Mouse (Mus musculus): ENCODE data around the gene Itgb2l.

The Itgb2l gene

DNA sequence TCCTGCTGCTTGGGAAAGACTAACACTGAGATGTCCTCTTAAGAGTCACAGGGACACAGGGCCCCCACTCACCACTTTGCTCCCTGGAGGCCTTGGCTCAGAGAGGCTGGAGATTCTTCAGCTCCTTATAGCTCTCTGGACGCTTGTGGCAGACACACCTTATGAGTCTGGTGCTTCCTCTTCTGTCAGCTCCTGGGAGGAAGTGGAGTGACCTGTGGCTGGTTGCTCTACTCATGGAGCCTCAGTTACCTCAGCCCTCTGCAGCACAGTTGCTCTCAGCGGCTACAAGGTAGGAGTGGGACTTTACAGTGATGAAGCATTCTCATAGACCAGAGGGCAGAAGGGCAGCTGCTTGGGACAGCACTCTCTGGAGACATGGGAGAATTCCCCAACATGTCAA, at the start of gene Itgb2l:
TSS of gene Itgb2l (minus strand) at position 152 of the 400 bp plus-strand sequence.
- Histone ChIP-seq H3K36me3 (ENCODE audit: control insufficient read depth, insufficient read depth, low read length, poor library complexity, severe bottlenecking) (no peaks in the 10 kb centered on the region), H3K27me3 (ENCODE audit: control insufficient read depth, insufficient read depth, low read length, poor library complexity, severe bottlenecking) (no peaks in the 10 kb centered on the region; the same call in 1 of the 2 replicates)
- DNase-seq (ENCODE audit: low read depth, low spot score), result no peak

GRCm38 (mm10) chr16:96491530-96491929, 48.1 kb upstream of the Itgb2l start:
- Histone ChIP-seq H3K27me3 (ENCODE audit: control insufficient read depth, insufficient read depth, low read length, poor library complexity, severe bottlenecking) (no peaks in the 10 kb centered on the region), H3K36me3 (ENCODE audit: control insufficient read depth, insufficient read depth, low read length, poor library complexity, severe bottlenecking) (no peaks in the 10 kb centered on the region)
- DNase-seq (ENCODE audit: low read depth, low spot score), result no peak

DNA sequence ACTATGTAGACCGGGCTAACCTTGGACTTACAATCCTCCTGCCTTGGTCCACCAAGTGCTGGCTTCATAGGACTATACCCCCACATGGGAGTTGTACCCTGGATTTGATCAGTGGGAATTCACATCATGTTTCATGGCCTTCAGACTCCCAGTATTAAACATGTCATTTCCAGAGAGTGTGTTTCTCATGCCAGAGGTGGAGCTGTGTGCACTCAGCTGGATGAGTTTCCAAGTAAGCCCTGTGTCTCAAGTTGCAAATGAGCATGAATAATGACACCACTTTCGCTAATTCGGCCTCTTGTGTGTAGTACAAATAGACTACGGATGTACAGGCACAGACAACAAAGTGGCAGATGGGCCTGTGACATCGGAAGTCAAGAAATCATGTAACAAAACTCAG, 44.6 kb upstream of the Itgb2l start:
- DNase-seq (ENCODE audit: low read depth, low spot score), result no peak
- Histone ChIP-seq H3K27me3 (ENCODE audit: control insufficient read depth, insufficient read depth, low read length, poor library complexity, severe bottlenecking) (no peaks in the 10 kb centered on the region), H3K36me3 (ENCODE audit: control insufficient read depth, insufficient read depth, low read length, poor library complexity, severe bottlenecking) (no peaks in the 10 kb centered on the region)

- no peaks in the 10 kb centered on the region for H3K36me3 ChIP-seq (ENCODE audit: control insufficient read depth, insufficient read depth, low read length, poor library complexity, severe bottlenecking)
- DNase-seq (ENCODE audit: low read depth, low spot score), result no peak
- H3K27me3 ChIP-seq (ENCODE audit: control insufficient read depth, insufficient read depth, low read length, poor library complexity, severe bottlenecking), result no peaks in the 10 kb centered on the region
Observed at GRCm38 (mm10) chr16:96487007-96487684, 43.7 kb upstream of the Itgb2l start.

GRCm38 (mm10) chr16:96481791-96482190, 38.4 kb upstream of the Itgb2l start:
- DNase-seq (ENCODE audit: low read depth, low spot score), result no peak
- Histone ChIP-seq H3K36me3 (ENCODE audit: control insufficient read depth, insufficient read depth, low read length, poor library complexity, severe bottlenecking) (no peaks in the 10 kb centered on the region), H3K27me3 (ENCODE audit: control insufficient read depth, insufficient read depth, low read length, poor library complexity, severe bottlenecking) (no peaks in the 10 kb centered on the region)

GRCm38 (mm10) chr16:96474185-96474584, 30.8 kb upstream of the Itgb2l start:
- Histone ChIP-seq H3K36me3 (ENCODE audit: control insufficient read depth, insufficient read depth, low read length, poor library complexity, severe bottlenecking) (no peaks in the 10 kb centered on the region), H3K27me3 (ENCODE audit: control insufficient read depth, insufficient read depth, low read length, poor library complexity, severe bottlenecking) (no peaks in the 10 kb centered on the region)
- DNase-seq (ENCODE audit: low read depth, low spot score), result no peak

- no peaks in the 10 kb centered on the region for H3K27me3 ChIP-seq (ENCODE audit: control insufficient read depth, insufficient read depth, low read length, poor library complexity, severe bottlenecking)
- no peak for DNase-seq (ENCODE audit: low read depth, low spot score)
- no peaks in the 10 kb centered on the region for H3K36me3 ChIP-seq (ENCODE audit: control insufficient read depth, insufficient read depth, low read length, poor library complexity, severe bottlenecking)
Observed at GRCm38 (mm10) chr16:96472816-96473215, 29.4 kb upstream of the Itgb2l start.

- no peak for DNase-seq (ENCODE audit: low read depth, low spot score)
- no peaks in the 10 kb centered on the region for H3K36me3 ChIP-seq (ENCODE audit: control insufficient read depth, insufficient read depth, low read length, poor library complexity, severe bottlenecking)
- no peaks in the 10 kb centered on the region for H3K27me3 ChIP-seq (ENCODE audit: control insufficient read depth, insufficient read depth, low read length, poor library complexity, severe bottlenecking)
Observed at GRCm38 (mm10) chr16:96472361-96472760, 28.9 kb upstream of the Itgb2l start.

DNA sequence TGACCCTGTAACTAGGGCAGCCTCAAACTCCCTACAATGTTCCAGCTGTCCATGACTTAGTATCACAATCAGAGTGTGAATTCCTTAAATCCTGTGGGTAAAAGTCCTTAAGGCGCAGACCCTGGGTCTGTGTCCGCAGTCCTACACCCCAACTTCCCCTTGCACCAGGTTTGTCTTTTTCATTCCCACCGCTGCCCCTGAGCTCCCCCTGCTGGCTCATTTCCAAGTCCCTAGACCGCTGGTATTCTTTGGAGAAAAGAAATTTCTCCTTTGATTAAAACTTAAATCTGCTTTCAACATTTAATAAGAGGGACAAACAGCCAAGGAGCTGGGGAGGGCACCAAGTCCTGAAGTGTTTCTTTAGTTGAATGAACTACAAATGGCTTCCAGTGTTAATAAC, 26.2 kb upstream of the Itgb2l start:
- DNase-seq (ENCODE audit: low read depth, low spot score), result peak; percentile 69
- H3K27me3 ChIP-seq (ENCODE audit: control insufficient read depth, insufficient read depth, low read length, poor library complexity, severe bottlenecking), result no peaks in the 10 kb centered on the region
- no peaks in the 10 kb centered on the region for H3K36me3 ChIP-seq (ENCODE audit: control insufficient read depth, insufficient read depth, low read length, poor library complexity, severe bottlenecking)

DNA sequence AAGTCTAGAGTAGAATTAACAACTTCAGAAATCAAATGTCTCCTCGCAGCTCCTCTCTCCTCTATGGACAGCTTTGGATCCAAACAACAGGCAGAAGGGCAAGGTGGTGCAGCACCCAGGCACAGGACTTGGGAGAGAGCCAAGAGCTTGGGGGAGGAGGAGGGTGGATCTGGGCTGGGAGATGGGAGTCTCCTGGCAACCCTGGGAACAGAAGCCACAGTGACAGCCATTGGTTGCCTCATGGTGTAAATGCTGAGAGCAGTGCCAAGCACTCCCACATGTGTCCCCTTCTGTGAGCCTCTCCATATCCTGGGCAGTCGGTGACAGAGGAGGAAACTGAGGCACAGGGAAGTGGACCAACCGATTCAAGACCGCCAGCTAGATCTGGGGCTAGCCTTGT, 25.3 kb upstream of the Itgb2l start:
- DNase-seq (ENCODE audit: low read depth, low spot score), result no peak
- no peaks in the 10 kb centered on the region for H3K36me3 ChIP-seq (ENCODE audit: control insufficient read depth, insufficient read depth, low read length, poor library complexity, severe bottlenecking)
- H3K27me3 ChIP-seq (ENCODE audit: control insufficient read depth, insufficient read depth, low read length, poor library complexity, severe bottlenecking), result no peaks in the 10 kb centered on the region

DNA sequence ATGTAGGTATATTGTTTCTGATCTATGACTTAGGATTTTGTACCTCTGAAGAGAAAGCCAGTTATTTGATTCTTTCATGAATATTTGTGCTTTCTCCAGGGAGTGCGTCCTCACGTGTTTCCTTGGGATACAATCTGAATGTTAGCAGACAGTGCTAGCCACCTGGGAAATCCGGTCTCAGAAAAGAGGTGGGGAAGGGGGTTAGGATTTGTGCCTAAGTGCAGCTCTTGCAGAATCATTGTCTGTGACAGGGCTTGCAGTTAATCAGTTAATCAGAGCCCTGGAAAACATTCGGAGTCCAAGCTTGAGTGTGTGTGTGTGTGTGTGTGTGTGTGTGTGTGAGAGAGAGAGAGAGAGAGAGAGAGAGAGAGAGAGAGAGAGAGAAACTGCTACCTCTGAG, 24.6 kb upstream of the Itgb2l start:
- H3K27me3 ChIP-seq (ENCODE audit: control insufficient read depth, insufficient read depth, low read length, poor library complexity, severe bottlenecking), result no peaks in the 10 kb centered on the region

GRCm38 (mm10) chr16:96467445-96467844, 24.0 kb upstream of the Itgb2l start, which contains the start of gene Pcp4:
TSS of gene Pcp4 (plus strand) at chr16:96467606.
- no peaks in the 10 kb centered on the region for H3K36me3 ChIP-seq (ENCODE audit: control insufficient read depth, insufficient read depth, low read length, poor library complexity, severe bottlenecking)
- H3K27me3 ChIP-seq (ENCODE audit: control insufficient read depth, insufficient read depth, low read length, poor library complexity, severe bottlenecking), result no peaks in the 10 kb centered on the region
- DNase-seq (ENCODE audit: low read depth, low spot score), result peak; percentile 86

More for the DNA sequence above, 24.6 kb upstream of the Itgb2l start:
- DNase-seq (ENCODE audit: low read depth, low spot score), result no peak
- no peaks in the 10 kb centered on the region for H3K36me3 ChIP-seq (ENCODE audit: control insufficient read depth, insufficient read depth, low read length, poor library complexity, severe bottlenecking)

- no peaks in the 10 kb centered on the region; the same call in 1 of the 2 replicates for H3K27me3 ChIP-seq (ENCODE audit: control insufficient read depth, insufficient read depth, low read length, poor library complexity, severe bottlenecking)
- no peak for DNase-seq (ENCODE audit: low read depth, low spot score)
- H3K36me3 ChIP-seq (ENCODE audit: control insufficient read depth, insufficient read depth, low read length, poor library complexity, severe bottlenecking), result no peaks in the 10 kb centered on the region
Observed at GRCm38 (mm10) chr16:96460788-96461187, 17.4 kb upstream of the Itgb2l start.

DNA sequence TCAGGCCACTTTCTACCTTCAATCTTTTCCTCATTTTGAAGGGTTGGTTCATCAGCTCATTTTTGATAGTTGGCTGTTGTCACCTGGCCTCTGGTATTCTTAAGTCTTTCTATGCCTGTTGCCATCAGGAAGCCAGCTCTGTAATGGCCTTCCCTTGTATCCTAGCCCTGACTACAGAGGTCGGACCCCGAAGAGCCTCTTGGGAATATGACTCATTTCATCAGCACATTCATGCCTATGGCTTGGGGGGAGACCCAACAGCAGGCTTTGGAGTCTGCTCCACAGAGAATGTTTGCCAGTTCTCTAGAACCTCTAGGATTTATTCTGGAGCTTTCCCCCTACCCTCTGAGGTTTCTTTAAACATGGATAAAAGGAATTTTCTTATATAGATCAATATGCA, 15.9 kb upstream of the Itgb2l start:
- H3K27me3 ChIP-seq (ENCODE audit: control insufficient read depth, insufficient read depth, low read length, poor library complexity, severe bottlenecking), result no peaks in the 10 kb centered on the region; the same call in 1 of the 2 replicates
- DNase-seq (ENCODE audit: low read depth, low spot score), result no peak
- no peaks in the 10 kb centered on the region for H3K36me3 ChIP-seq (ENCODE audit: control insufficient read depth, insufficient read depth, low read length, poor library complexity, severe bottlenecking)

GRCm38 (mm10) chr16:96457612-96458011, 14.2 kb upstream of the Itgb2l start:
- H3K36me3 ChIP-seq (ENCODE audit: control insufficient read depth, insufficient read depth, low read length, poor library complexity, severe bottlenecking), result no peaks in the 10 kb centered on the region
- no peaks in the 10 kb centered on the region; the same call in 1 of the 2 replicates for H3K27me3 ChIP-seq (ENCODE audit: control insufficient read depth, insufficient read depth, low read length, poor library complexity, severe bottlenecking)
- DNase-seq (ENCODE audit: low read depth, low spot score), result no peak

DNA sequence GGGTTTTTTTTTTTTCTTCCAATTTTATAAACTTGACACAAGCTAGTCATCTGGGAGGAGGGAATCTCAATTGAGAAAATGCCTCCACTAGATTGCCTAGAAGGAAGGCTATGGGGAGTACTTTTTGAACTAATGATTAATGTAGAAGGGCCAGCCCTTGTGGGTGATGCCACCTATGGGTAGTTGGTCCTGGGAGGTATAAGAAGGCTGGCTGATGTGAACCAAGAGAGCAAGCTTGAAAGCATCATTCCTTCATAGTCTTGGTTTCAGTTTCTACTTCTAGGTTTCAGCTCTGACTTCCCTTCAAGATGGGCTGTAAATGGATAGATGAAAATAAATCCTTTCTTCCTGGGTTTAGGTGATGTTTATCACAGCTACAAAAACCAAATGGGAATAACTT, 10.7 kb upstream of the Itgb2l start:
- no peak for DNase-seq (ENCODE audit: low read depth, low spot score)
- Histone ChIP-seq H3K36me3 (ENCODE audit: control insufficient read depth, insufficient read depth, low read length, poor library complexity, severe bottlenecking) (no peaks in the 10 kb centered on the region), H3K27me3 (ENCODE audit: control insufficient read depth, insufficient read depth, low read length, poor library complexity, severe bottlenecking) (no peaks in the 10 kb centered on the region; the same call in 1 of the 2 replicates)
